In genomic region chr15:97784561-97785161, GRCm38 (mm10) we compare ENCODE assay signal across 8 mouse cellular contexts. TPM values are rescaled to one million over a fixed set of nuclear protein-coding genes. Genes with fewer than 3 reads are reported as not detected.
DNase-seq lines count a peak whose midpoint lies in the region; ATAC-seq and TF ChIP-seq lines count a peak whose summit lies in the region.

No protein-coding gene starts in this region.

- ATAC-seq in Patski, result peak; percentile 31
- peak; percentile 7; the same call in 1 of the 2 replicates for ATAC-seq in limb, embryonic 13.5 days (ENCODE audit: low FRiP score, low read depth)
- ATAC-seq in neural tube, embryonic 14.5 days (ENCODE audit: low read depth), result peak; percentile 57

- TF ChIP-seq CTCF in Patski (IDR thresholded peaks at IDR 0.05), result no peak

- in situ Hi-C loops in Patski (cut with MboI; ENCODE audit: low pct_unique_long_range_greater_than_20kb), result loop anchor here (5.0 kb wide), 2 partner anchors 67 to 178 kb away; partner anchors contain the start of gene Tmem106c

- H3K27me3 ChIP-seq in Patski, result no peaks in the 10 kb centered on the region
- H3K27me3 ChIP-seq in erythroblast, embryonic 14.5 days (ENCODE audit: control insufficient read depth), result peaks cover 30% of the 10 kb centered on the region
- H3K27me3 ChIP-seq in limb, embryonic 13.5 days, result no peaks in the 10 kb centered on the region
- 0 out of 2 replicates have a peak, but pooled peaks cover 3% of the 10 kb centered on the region for H3K27me3 ChIP-seq in neural tube, embryonic 14.5 days (ENCODE audit: control insufficient read depth, insufficient read depth, low read length)

- peaks cover 34% of the 10 kb centered on the region for H3K36me3 ChIP-seq in erythroblast, embryonic 14.5 days (ENCODE audit: control insufficient read depth)
- H3K36me3 ChIP-seq in limb, embryonic 13.5 days, result peaks cover 2% of the 10 kb centered on the region; the same call in 1 of the 2 replicates
- H3K36me3 ChIP-seq in neural tube, embryonic 14.5 days (ENCODE audit: control insufficient read depth, insufficient read depth, low read length), result no peaks in the 10 kb centered on the region

- peak overlapping the region; percentile 87 for H3K9ac ChIP-seq in limb, embryonic 13.5 days
- H3K9ac ChIP-seq in neural tube, embryonic 14.5 days (replicated peaks; ENCODE audit: low read depth, low read length), result peak overlapping the region; percentile 83

- CTCF ChIA-PET in Patski (lab: Charles Lee), result interaction anchor here (0.9 to 3.3 kb wide), 10 partner anchors 11 to 65 kb away, joined by 3 to 28 read pairs (median 6); no protein-coding TSS in a partner anchor

- no peaks in the 10 kb centered on the region for H3K9me3 ChIP-seq in erythroblast, embryonic 14.5 days (ENCODE audit: control insufficient read depth, low read length)
- H3K9me3 ChIP-seq in limb, embryonic 13.5 days, result no peaks in the 10 kb centered on the region
- H3K9me3 ChIP-seq in neural tube, embryonic 14.5 days (ENCODE audit: control insufficient read depth, low read length), result no peaks in the 10 kb centered on the region

- H3K4me2 ChIP-seq in limb, embryonic 13.5 days (replicated peaks), result peak overlapping the region; percentile 95
- H3K4me2 ChIP-seq in neural tube, embryonic 14.5 days (ENCODE audit: low read depth, low read length), result peak overlapping the region; percentile 75

- peaks cover 71% of the 10 kb centered on the region for H3K4me1 ChIP-seq in erythroblast, embryonic 14.5 days (ENCODE audit: control insufficient read depth)
- H3K4me1 ChIP-seq in limb, embryonic 13.5 days, result peaks cover 42% of the 10 kb centered on the region
- H3K4me1 ChIP-seq in neural tube, embryonic 14.5 days (ENCODE audit: control insufficient read depth, insufficient read depth, low read length), result peaks cover 9% of the 10 kb centered on the region; the same call in 1 of the 2 replicates

- WGBS in limb, embryonic 13.5 days, result 6% methylated on average over 45 of the region's 45 CpGs
- 4% methylated on average over 45 of the region's 45 CpGs for WGBS in neural tube, embryonic 14.5 days

- DNase-seq in kidney, adult 9 months, result peak; percentile 46
- no peak for DNase-seq in kidney, postnatal 10 days
- no peak for DNase-seq in Patski (ENCODE audit: low read depth, low spot score)
- no peak for DNase-seq in adrenal gland, adult 2 months
- DNase-seq in yolk sac, embryonic 10.5 days (ENCODE audit: low spot score), result no peak

- POLR2A ChIA-PET in Patski (lab: Charles Lee), result interaction anchor here (0.6 to 1.2 kb wide), 3 partner anchors 46 to 61 kb away, joined by 3 to 5 read pairs (median 4); no protein-coding TSS in a partner anchor

- H3K27ac ChIP-seq in limb, embryonic 13.5 days, result no peak overlapping the region
- peak overlapping the region; percentile 60 for H3K27ac ChIP-seq in neural tube, embryonic 14.5 days (ENCODE audit: low read depth, low read length)

- H3K4me3 ChIP-seq in erythroblast, embryonic 14.5 days (replicated peaks), result peak overlapping the region; percentile 99
- H3K4me3 ChIP-seq in limb, embryonic 13.5 days, result peak overlapping the region; percentile 72
- H3K4me3 ChIP-seq in neural tube, embryonic 14.5 days (ENCODE audit: low read depth, low read length), result peak overlapping the region; percentile 61

RNA-seq across cellular contexts. Expression of gene Slc48a1, which starts 6.3 kb away (rescaled TPM):
- polyA plus RNA-seq in Patski (2021), result 134 TPM
- 32.7 and 39.5 TPM in 2 replicates for polyA plus RNA-seq in erythroblast, embryonic 14.5 days (2012)
- 39.5 and 41.7 TPM in 2 replicates for polyA plus RNA-seq in limb, embryonic 13.5 days (2015; fragmentation: Nextera tagmentation; extraction: Ambion mirVana)
- polyA plus RNA-seq in neural tube, embryonic 14.5 days (2014; fragmentation: Nextera tagmentation; extraction: Ambion mirVana), result 94.5 and 104 TPM in 2 replicates
- 100 to 1,000 TPM; 116 to 158 TPM for total RNA-seq in adrenal gland, adult 2 months (2021)
- polyA plus RNA-seq in adrenal gland, adult 2 months (2012; rRNA removed), result 204 and 217 TPM in 2 replicates

RNA-seq across cellular contexts. Expression of gene Rapgef3, which starts 16.9 kb away (rescaled TPM):
- 22.4 TPM for polyA plus RNA-seq in Patski (2021)
- polyA plus RNA-seq in erythroblast, embryonic 14.5 days (2012), result 0.04 TPM in 1 of 2 replicates, not detected in the other
- 10.9 and 11.2 TPM in 2 replicates for polyA plus RNA-seq in limb, embryonic 13.5 days (2015; fragmentation: Nextera tagmentation; extraction: Ambion mirVana)
- 6.7 and 9.5 TPM in 2 replicates for polyA plus RNA-seq in neural tube, embryonic 14.5 days (2014; fragmentation: Nextera tagmentation; extraction: Ambion mirVana)
- total RNA-seq in adrenal gland, adult 2 months (2021), result 10 to 100 TPM; 13.4 to 18.6 TPM
- polyA plus RNA-seq in adrenal gland, adult 2 months (2012; rRNA removed), result 44.5 and 52.6 TPM in 2 replicates

RNA-seq across cellular contexts. Expression of gene Endou, which starts 53.5 kb away (rescaled TPM):
- 0.17 TPM for polyA plus RNA-seq in Patski (2021)
- not detected in 2 replicates for polyA plus RNA-seq in erythroblast, embryonic 14.5 days (2012)
- 2.7 and 3.0 TPM in 2 replicates for polyA plus RNA-seq in limb, embryonic 13.5 days (2015; fragmentation: Nextera tagmentation; extraction: Ambion mirVana)
- 0.41 TPM in 1 of 2 replicates, not detected in the other for polyA plus RNA-seq in neural tube, embryonic 14.5 days (2014; fragmentation: Nextera tagmentation; extraction: Ambion mirVana)
- total RNA-seq in adrenal gland, adult 2 months (2021), result under 1 TPM; 0.35 to 0.66 TPM
- polyA plus RNA-seq in adrenal gland, adult 2 months (2012; rRNA removed), result 0.38 and 0.66 TPM in 2 replicates

RNA-seq across cellular contexts. Expression of gene Hdac7, which starts 59.6 kb away (rescaled TPM):
- 210 TPM for polyA plus RNA-seq in Patski (2021)
- 0.45 and 0.62 TPM in 2 replicates for polyA plus RNA-seq in erythroblast, embryonic 14.5 days (2012)
- polyA plus RNA-seq in limb, embryonic 13.5 days (2015; fragmentation: Nextera tagmentation; extraction: Ambion mirVana), result 32.6 and 34.8 TPM in 2 replicates
- polyA plus RNA-seq in neural tube, embryonic 14.5 days (2014; fragmentation: Nextera tagmentation; extraction: Ambion mirVana), result 28.7 TPM in 2 replicates
- 10 to 100 TPM; 52.5 to 65.1 TPM for total RNA-seq in adrenal gland, adult 2 months (2021)
- 256 and 263 TPM in 2 replicates for polyA plus RNA-seq in adrenal gland, adult 2 months (2012; rRNA removed)

Comparison
In these comparisons a context has a peak if more than half of its experiments do, and no peak if none do; other contexts are left out.
1. ATAC-seq: peak in every context shown above with its lines; median percentile 57 in neural tube, embryonic 14.5 days; 31 in Patski; 7 in limb, embryonic 13.5 days.